Mouse (Mus musculus) erythroblast, embryonic 14.5 days (primary cell): ENCODE measurements around the gene Rpl21.

Source experiments
- GATA1 ChIP-seq: IDR thresholded peaks from 2 replicates; pipeline ENCODE4 v1.6.1; 2012; ENCODE audit warnings: low read length, inconsistent platforms, mixed read lengths
- TAL1 ChIP-seq: IDR thresholded peaks from 3 replicates; pipeline ENCODE4 v1.6.1; 2012; ENCODE audit warnings: low read length, inconsistent platforms, mixed read lengths

DNA sequence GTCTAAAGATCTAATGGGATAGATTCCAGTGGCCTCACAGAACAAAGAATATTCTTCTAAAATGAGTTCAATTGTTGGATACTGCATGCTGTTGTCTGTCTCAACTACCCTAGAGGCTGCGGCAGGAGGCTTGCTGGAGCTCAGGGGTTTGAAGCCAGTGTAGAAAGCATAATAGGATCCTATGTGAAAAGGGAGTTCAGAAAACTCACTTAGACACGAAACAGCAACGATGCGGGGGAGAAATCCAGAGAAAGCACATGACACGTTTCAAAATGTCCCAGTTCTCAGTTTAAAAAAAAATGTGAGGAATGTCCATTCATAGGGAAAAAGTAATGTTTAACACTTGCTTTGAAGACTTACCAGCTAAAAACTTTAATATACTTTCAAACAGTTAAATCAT is 9.7 kb upstream of the Rpl21 start:
- TF ChIP-seq GATA1 = no peak
- TF ChIP-seq TAL1 = no peak
